Mouse (Mus musculus): ENCODE results near the gene Lamb3.

- TF ChIP-seq POLR2A (IDR thresholded peaks at IDR 0.05; ENCODE audit: low read depth, low read length): no peak
- no peak for TF ChIP-seq CTCF (IDR thresholded peaks at IDR 0.05; ENCODE audit: extremely low read depth, insufficient read depth, insufficient read length, insufficient replicate concordance)
Observed at GRCm38 (mm10) chr1:193181104-193181503, 26.4 kb upstream of the Lamb3 start.

All from spleen, adult 2 months (tissue).